Mouse (Mus musculus) CH12.LX (cell line): ENCODE results near the gene Cdk17.

Experiments
- CHD2 ChIP-seq: IDR thresholded peaks from 2 replicates; pipeline ENCODE4 v1.6.1; 2011; ENCODE audit warnings: low read length, improper control_type of control experiment
- GABPA ChIP-seq: IDR thresholded peaks from 2 replicates; pipeline ENCODE4 v1.6.1; 2012; ENCODE audit warnings: low read depth, low read length, improper control_type of control experiment, inconsistent platforms; ENCODE audit not compliant: insufficient replicate concordance
- MAFK ChIP-seq: IDR thresholded peaks from 2 replicates; pipeline ENCODE4 v1.6.1; 2011; ENCODE audit warnings: low read length, improper control_type of control experiment; ENCODE audit not compliant: insufficient replicate concordance
- MEF2A ChIP-seq: IDR thresholded peaks from 2 replicates; pipeline ENCODE4 v1.6.1; 2014; ENCODE audit warnings: low read depth, mild to moderate bottlenecking, inconsistent platforms, low read length, improper control_type of control experiment, borderline replicate concordance
- POLR2A ChIP-seq: IDR thresholded peaks from 2 replicates; pipeline ENCODE4 v1.6.1; 2011; ENCODE audit warnings: low read depth, mild to moderate bottlenecking, improper control_type of control experiment, low read length
- TBP ChIP-seq: conservative IDR thresholded peaks from 2 replicates; pipeline ENCODE4 v1.6.1; 2011; ENCODE audit warnings: low read depth, low read length, improper control_type of control experiment
- USF2 ChIP-seq: conservative IDR thresholded peaks from 2 replicates; pipeline ENCODE4 v1.6.1; 2011; ENCODE audit warnings: low read depth, low read length, improper control_type of control experiment
- ZC3H11A ChIP-seq: IDR thresholded peaks from 2 replicates; pipeline ENCODE4 v1.6.1; 2012; ENCODE audit warnings: low read depth, mild to moderate bottlenecking, inconsistent platforms, low read length, improper control_type of control experiment
- ZMIZ1 ChIP-seq: IDR thresholded peaks from 2 replicates; pipeline ENCODE4 v1.6.1; 2012; ENCODE audit warnings: low read depth, mild to moderate bottlenecking, inconsistent platforms, low read length, improper control_type of control experiment

DNA sequence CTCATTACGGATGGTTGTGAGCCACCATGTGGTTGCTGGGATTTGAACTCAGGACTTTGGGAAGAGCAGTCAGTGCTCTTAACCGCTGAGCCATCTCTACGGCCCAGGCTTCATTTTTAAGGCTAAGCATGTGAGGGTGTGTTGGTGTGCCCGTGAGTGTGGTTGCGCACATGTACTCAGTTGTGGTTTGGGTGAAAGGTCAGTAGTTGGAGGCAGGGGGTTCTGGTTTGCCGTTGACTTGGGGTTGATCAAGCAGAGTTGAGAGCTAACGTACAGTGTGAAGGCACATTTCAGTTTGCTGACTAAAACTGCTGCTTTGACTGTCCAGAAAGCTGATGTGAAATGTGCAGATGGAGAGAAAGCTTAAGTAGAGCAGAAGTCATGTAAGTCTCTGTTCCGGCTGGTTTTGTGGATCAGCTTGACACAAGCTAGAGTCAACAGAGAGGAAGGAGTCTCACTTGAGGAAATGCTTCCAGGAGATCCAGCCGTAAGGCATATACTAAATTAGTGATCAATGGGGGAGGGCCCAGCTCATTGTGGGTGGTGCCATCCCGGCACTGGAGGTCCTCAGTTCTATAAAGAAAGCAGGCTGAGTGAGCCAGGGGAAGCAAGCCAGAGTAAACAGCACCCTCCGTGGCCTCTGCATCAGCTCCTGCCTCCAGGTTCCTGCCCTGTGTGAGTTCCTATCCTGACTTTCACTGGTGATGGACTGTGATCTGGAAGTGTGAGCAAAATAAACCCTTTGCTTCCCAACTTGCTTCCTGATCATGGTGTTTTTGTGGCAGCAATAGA is 19.2 kb downstream of the Cdk17 start:
- TF ChIP-seq ZMIZ1 = no peak
- TF ChIP-seq POLR2A = no peak
- no peak for TF ChIP-seq GABPA
- no peak for TF ChIP-seq ZC3H11A
- no peak for TF ChIP-seq MAFK
- no peak for TF ChIP-seq USF2
- TF ChIP-seq TBP = no peak
- TF ChIP-seq MEF2A = no peak
- TF ChIP-seq CHD2 = no peak
